Mouse (Mus musculus) right cerebral cortex, adult 18-20 months (tissue): ENCODE data around the gene Ica1.
A peak's percentile ranks its signal among the peaks of the same experiment; 100 is the strongest.

Source experiments
- DNase-seq: peaks from one replicate; pipeline ENCODE4 v3.0.0; 2022; ENCODE audit warnings: mixed read lengths

Gene Ica1

GRCm38 (mm10) chr6:8640863-8641262 is 137.4 kb downstream of the Ica1 start:
- DNase-seq = no peak

GRCm38 (mm10) chr6:8639526-8639925 is 138.8 kb downstream of the Ica1 start:
- no peak for DNase-seq

GRCm38 (mm10) chr6:8638899-8639298 is 139.4 kb downstream of the Ica1 start:
- DNase-seq = peak; percentile 59

GRCm38 (mm10) chr6:8638122-8638521 is 140.2 kb downstream of the Ica1 start:
- peak; percentile 69 for DNase-seq

GRCm38 (mm10) chr6:8632701-8633100 is 145.6 kb downstream of the Ica1 start:
- DNase-seq = no peak

GRCm38 (mm10) chr6:8631986-8632632 is 146.2 kb downstream of the Ica1 start:
- no peak for DNase-seq

GRCm38 (mm10) chr6:8631362-8631761 is 146.9 kb downstream of the Ica1 start:
- no peak for DNase-seq

GRCm38 (mm10) chr6:8630531-8630930 is 147.8 kb downstream of the Ica1 start:
- no peak for DNase-seq

- DNase-seq = no peak
These were observed 149.5 kb downstream of the Ica1 start for GRCm38 (mm10) chr6:8628715-8629267.

GRCm38 (mm10) chr6:8628226-8628625 is 150.1 kb downstream of the Ica1 start:
- no peak for DNase-seq

GRCm38 (mm10) chr6:8623045-8623444 is 155.2 kb downstream of the Ica1 start:
- DNase-seq = no peak

- no peak for DNase-seq
These were observed 158.5 kb downstream of the Ica1 start for GRCm38 (mm10) chr6:8619582-8620350.

GRCm38 (mm10) chr6:8617369-8617768 is 160.9 kb downstream of the Ica1 start:
- no peak for DNase-seq

GRCm38 (mm10) chr6:8591665-8592064 is 186.6 kb downstream of the Ica1 start:
- no peak for DNase-seq

GRCm38 (mm10) chr6:8583892-8584291 is 194.4 kb downstream of the Ica1 start:
- DNase-seq = no peak

- no peak for DNase-seq
These were observed 195.9 kb downstream of the Ica1 start for GRCm38 (mm10) chr6:8582377-8582776.
